Mouse (Mus musculus) midbrain, postnatal 0 days (tissue): ENCODE measurements at regions not wholly inside any gene's neighbourhood (a gene's known extent, or its start where the extent isn't known, plus 50 kb on each side); places are given as distances from the start of the nearest gene placed in this dataset.

ENCODE experiments used
- ATAC-seq: fragments of 200-750 bp; cut with Nextera tagmentation; 2 replicates; pipeline ENCODE4 v1.8.0; 2017; ENCODE audit warnings: moderate number of reproducible peaks, mild to moderate bottlenecking, moderate TSS enrichment, moderate library complexity; ENCODE audit not compliant: low FRiP score
- DNase-seq: peaks from one replicate; pipeline ENCODE4 v3.0.0-alpha.2; 2015; ENCODE audit warnings: low spot score
- H3K27ac ChIP-seq: fragments of 300-500 bp; sonication (generic); 2 replicates; pipeline ENCODE4 v1.5.1; 2014; ENCODE audit warnings: low read depth, mild to moderate bottlenecking, low read length, mixed read lengths
- H3K27me3 ChIP-seq: fragments of 300-500 bp; sonication (generic); 2 replicates; pipeline ENCODE4 v1.6.1; 2014; ENCODE audit warnings: low read length, control low read depth, mixed read lengths; ENCODE audit not compliant: insufficient read depth
- H3K36me3 ChIP-seq: fragments of 300-500 bp; sonication (generic); 2 replicates; pipeline ENCODE4 v1.6.1; 2014; ENCODE audit warnings: low read length, control low read depth, mixed read lengths; ENCODE audit not compliant: insufficient read depth
- H3K4me1 ChIP-seq: fragments of 300-500 bp; sonication (generic); 2 replicates; pipeline ENCODE4 v1.6.1; 2014; ENCODE audit warnings: mild to moderate bottlenecking, control low read depth, antibody characterized with exemption, low read length, mixed read lengths; ENCODE audit not compliant: insufficient read depth
- H3K4me2 ChIP-seq: fragments of 300-500 bp; sonication (generic); 2 replicates; pipeline ENCODE4 v1.6.1; 2014; ENCODE audit warnings: low read depth, mild to moderate bottlenecking, low read length, mixed read lengths; ENCODE audit not compliant: poor library complexity, severe bottlenecking
- H3K4me3 ChIP-seq: fragments of 300-500 bp; sonication (generic); 2 replicates; pipeline ENCODE4 v1.5.1; 2014; ENCODE audit warnings: low read depth, mild to moderate bottlenecking, low read length, moderate library complexity
- H3K9ac ChIP-seq: fragments of 300-500 bp; sonication (generic); replicated peaks from 2 replicates; pipeline ENCODE4 v1.6.1; 2014; ENCODE audit warnings: mild to moderate bottlenecking, low read length, moderate library complexity, mixed read lengths; ENCODE audit not compliant: poor library complexity, severe bottlenecking
- H3K9me3 ChIP-seq: fragments of 300-500 bp; sonication (generic); 2 replicates; pipeline ENCODE4 v1.6.1; 2016; ENCODE audit warnings: low read length, control low read depth
- CTCF ChIP-seq: IDR thresholded peaks from 2 replicates; pipeline ENCODE4 v1.5.1; 2016; ENCODE audit warnings: antibody characterized with exemption, mild to moderate bottlenecking
- WGBS: fragments of 180-500 bp; shearing (Covaris S2); extraction: QIAGEN DNeasy Blood & Tissue Kit; methylation state at CpG from one replicate; pipeline ENCODE4 v1.1.7; 2014; 5-methylcytosine and 5-hydroxymethylcytosine counted together

- H3K4me3 ChIP-seq, result no peak overlapping the region
- no peak overlapping the region for H3K27ac ChIP-seq
- DNase-seq, result peak; percentile 10
- no peak overlapping the region for H3K4me2 ChIP-seq
- ATAC-seq, result no peak
- no peaks in the 10 kb centered on the region for H3K4me1 ChIP-seq
- no peak for TF ChIP-seq CTCF
- H3K9ac ChIP-seq, result no peak overlapping the region
- no peaks in the 10 kb centered on the region for H3K9me3 ChIP-seq
- H3K36me3 ChIP-seq, result no peaks in the 10 kb centered on the region
- H3K27me3 ChIP-seq, result no peaks in the 10 kb centered on the region
- WGBS, result 80% methylated on average over 12 of the region's 12 CpGs
Observed at GRCm38 (mm10) chr3:17999789-18000485, 51.7 kb downstream of the Cypt12 start.
